Mouse (Mus musculus) gastrocnemius, postnatal 25 days (tissue): ENCODE data around the gene Anks6. TPM values are rescaled to one million over a fixed set of nuclear protein-coding genes. Genes with fewer than 3 reads are reported as not detected.
A peak's percentile ranks its signal among the peaks of the same experiment; 100 is the strongest.
"Not testable (repeated sequence)": the region's sequence is repeated elsewhere in the genome, so short reads cannot be mapped to it uniquely, and the experiment has no call there.

Source experiments
- DNase-seq: peaks from one replicate; pipeline ENCODE4 v3.0.0; 2022
- long read RNA-seq, 2 experiments: library from polyadenylated mRNA; stranded (forward); transcript quantifications; one replicate each; pipeline ENCODE4 v2.0.0; 2021
- total RNA-seq, 2 experiments: library from RNA; stranded (reverse); gene quantifications; 1 replicate in 1 of 2; 2 replicates in 1 of 2; pipeline ENCODE4 v1.2.3; 2021

Gene Anks6
- 1 to 10 TPM; 1.2 to 2.1 TPM for total RNA-seq
- long read RNA-seq, experiment 1: 0 reads
- long read RNA-seq, experiment 2: 0 reads

DNA sequence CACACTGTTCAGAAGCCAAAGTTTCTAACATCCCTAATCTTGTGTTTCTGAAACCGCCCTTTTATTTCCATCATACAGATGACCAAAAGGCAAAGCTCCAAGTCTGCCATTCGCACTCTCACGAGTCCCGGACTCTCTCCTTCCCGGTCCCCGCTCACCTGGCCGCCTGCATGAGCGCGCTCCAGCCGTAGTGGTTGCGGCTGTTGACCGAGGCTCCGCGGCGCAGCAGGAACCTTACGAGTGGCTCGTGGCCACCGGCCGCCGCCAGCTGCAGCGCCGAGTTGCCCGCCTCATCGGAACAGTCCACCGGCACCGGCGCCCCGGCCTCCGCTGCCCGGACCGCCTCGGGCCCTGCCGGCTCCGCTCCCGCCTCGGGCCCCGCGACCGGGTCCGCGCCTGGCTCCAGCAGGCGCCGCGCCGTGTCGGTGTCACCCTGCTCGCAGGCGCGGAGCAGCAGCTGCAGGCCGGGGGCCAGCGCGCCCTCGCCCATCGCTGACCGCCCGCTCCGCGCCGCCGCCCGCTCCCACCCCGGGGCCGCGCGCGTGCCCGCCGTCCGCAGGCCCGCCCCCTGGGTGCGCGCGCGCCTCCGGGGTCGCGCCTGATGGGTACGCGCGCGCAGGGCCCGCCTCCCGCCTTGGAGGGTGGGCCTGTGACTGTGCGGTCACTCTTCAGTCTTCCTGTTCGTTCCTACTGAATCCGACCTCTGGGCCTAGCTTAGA, at the start of gene Anks6:
Anks6 (minus strand) TSS at position 637 of the 719 bp plus-strand sequence.
- DNase-seq: peak; percentile 80

GRCm38 (mm10) chr4:47103561-47103960, 46.3 kb upstream of the Anks6 start:
- DNase-seq: no peak

GRCm38 (mm10) chr4:47093647-47094046, 36.4 kb upstream of the Anks6 start:
- DNase-seq: no peak

DNA sequence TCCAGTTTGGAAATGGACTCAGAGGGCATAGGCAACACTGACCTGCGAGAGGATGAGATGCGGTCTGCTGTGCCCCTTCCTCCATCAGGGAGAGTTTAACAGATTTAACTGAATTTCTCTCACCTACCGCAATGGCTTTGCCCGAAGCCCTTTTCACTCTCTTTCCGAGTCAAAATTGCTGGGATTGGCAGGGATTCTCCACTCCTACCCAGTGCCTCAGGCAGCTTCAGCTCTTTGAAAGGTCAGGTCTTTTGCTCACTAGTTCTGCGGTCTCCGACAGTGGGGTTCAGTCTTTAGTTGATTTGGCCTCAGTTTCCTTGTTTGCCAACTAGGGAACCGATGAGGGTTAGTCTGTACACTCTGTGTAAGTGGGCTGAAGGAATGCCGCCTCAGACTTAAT, 35.9 kb upstream of the Anks6 start:
- no peak for DNase-seq

DNA sequence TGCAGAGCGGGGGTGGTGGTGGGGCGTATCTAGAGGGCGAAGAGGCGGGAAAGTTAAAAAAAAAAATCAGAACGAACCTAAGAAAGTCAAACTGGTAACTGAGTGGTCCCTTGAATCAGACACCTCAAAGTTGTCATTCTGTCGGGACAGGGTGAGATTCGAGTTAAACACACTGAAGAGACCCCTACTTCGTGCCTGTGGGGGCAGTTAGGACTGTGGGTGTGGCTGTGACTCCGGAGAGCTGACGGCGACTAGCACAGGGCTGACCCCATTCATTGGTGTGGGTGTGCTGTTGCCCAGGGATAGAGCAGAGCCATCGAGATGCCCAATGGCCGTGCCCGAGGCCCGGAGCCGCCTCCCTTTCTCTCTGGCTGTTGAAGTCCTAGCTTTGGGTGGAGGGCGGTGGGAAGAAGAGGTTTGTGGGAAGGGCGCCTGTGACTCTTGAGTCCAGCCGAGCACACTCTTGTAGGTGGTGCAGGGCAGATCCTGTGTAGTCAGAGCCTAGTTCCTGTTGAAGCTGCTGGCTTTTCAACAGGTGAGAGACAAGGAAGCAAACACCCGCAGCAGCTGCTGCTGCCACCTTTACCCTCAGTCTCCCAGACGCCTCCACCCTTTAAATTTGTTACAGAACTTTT, 35.3 kb upstream of the Anks6 start:
- no peak for DNase-seq

- no peak for DNase-seq
Measured at GRCm38 (mm10) chr4:47091493-47092386, 34.5 kb upstream of the Anks6 start, which contains the start of gene Galnt12. Gene Galnt12, plus strand, starts transcription at chr4:47091909.

DNA sequence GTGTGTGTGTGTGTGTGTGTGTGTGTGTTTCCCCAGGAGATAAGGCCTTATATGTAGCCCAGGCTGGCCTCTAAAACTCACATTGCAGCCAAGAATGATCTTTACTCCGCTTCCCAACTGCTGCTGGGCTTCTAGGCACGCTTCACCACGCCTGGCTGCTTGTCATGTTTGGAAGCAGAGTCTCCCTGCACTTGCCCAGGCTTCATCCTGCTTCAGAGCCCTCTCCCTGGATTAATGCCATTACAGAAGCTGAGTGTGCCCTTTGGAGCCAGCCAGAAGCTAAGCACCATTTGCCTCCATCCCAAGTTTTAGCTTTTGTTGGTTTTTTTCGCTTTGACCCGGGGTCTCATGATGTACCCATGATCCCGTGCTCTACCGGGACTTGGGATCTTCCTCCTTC, 31.4 kb upstream of the Anks6 start:
- no peak for DNase-seq

GRCm38 (mm10) chr4:47083824-47084223, 26.6 kb upstream of the Anks6 start:
- no peak for DNase-seq

- no peak for DNase-seq
Measured at GRCm38 (mm10) chr4:47080647-47081010, 23.4 kb upstream of the Anks6 start.

DNA sequence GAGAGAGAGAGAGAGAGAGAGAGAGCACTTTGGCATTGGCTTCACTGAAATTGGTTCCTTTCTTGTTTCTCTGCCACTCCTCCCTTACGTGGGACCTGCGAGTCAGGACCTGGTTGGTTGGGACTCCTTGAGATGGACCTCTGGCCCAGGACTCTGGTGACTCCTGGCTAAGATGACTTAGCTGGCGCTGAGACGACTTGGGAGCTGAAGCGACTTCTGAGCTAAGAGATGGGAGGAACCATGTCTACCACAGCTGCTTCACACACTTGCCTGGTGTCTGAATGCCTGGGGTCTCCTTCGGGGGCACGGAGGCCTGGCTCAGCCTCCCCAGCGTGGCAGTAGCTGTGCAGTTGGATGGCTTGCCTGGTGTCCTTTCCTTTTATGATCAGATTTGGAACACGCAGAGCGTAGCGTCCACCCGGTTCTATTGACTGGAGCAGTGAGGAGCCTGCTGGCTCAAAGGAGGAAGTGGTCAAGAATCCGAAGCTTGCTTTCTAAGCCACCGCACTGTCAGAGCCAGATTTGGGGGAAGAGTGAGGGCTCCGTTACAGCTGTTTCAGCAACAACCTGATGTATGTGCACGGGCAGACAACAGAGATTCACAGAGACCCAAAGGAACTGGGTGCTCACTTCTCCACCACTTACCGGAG, 22.9 kb upstream of the Anks6 start:
- DNase-seq: no peak

GRCm38 (mm10) chr4:47075054-47075453, 17.8 kb upstream of the Anks6 start:
- no peak for DNase-seq

GRCm38 (mm10) chr4:47060900-47061299, 3.7 kb upstream of the Anks6 start:
- DNase-seq: no peak

GRCm38 (mm10) chr4:47057510-47058325, 491 bp upstream of the Anks6 start:
- DNase-seq: no peak

- no peak for DNase-seq
Measured at GRCm38 (mm10) chr4:47055570-47056080, 1.6 kb downstream of the Anks6 start.

DNA sequence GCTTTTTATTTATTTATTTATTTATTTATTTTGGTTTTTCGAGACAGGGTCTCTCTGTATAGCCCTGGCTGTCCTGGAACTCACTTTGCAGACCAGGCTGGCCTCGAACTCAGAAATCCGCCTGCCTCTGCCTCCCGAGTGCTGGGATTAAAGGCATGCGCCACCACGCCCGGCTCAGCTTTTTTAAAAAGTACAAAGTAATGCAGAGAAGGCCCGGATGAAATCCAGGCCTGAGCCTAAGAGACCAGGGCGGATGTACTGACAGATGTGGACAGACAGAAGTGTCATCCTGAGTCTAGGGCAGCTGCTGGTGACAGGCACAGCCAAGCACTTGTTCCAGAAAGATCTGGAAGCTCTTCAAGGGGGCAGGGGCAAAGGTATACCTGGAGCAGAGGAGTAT, 2.1 kb downstream of the Anks6 start:
- not testable (repeated sequence) for DNase-seq

GRCm38 (mm10) chr4:47051905-47052304, 5.3 kb downstream of the Anks6 start:
- DNase-seq: no peak

DNA sequence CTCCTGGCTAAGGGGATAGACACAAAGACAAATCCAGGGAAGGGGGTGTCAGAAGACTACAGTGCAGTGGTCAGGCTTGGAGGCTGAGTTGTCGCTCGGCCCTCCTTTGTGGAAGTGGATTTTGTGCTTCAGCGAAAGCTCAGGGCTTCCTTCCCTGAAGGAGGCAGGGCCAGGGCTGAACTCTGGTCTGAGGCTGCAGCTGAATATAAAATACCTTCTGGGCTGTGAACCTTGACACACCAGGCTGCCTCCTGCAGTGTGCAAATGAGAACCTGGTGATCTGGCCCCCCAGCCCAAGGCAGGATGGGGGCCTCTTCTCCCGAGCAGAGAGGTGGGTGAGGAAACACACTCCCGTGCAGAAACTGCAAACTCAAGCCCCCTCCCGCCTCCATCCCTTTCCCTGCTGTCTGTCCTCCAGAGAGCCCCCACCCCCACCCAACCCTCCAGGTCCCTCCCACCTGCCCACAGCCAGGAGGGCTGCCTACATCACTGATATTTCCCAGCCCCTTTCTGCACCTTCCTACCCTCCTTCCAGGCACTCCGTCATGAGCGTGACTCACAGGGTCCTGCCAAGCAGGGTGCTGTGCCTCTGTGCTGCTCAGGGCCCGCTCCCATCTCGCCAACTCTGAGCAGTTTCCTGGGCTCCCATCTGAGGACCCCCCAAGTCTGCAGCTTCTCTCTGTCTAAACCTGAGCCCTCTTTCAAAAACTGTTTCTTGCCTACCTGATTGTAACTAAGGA, 6.4 kb downstream of the Anks6 start:
- no peak for DNase-seq

GRCm38 (mm10) chr4:47050167-47050566, 7.1 kb downstream of the Anks6 start:
- DNase-seq: peak; percentile 56

- no peak for DNase-seq
Measured at GRCm38 (mm10) chr4:47049216-47049615, 8.0 kb downstream of the Anks6 start.

DNA sequence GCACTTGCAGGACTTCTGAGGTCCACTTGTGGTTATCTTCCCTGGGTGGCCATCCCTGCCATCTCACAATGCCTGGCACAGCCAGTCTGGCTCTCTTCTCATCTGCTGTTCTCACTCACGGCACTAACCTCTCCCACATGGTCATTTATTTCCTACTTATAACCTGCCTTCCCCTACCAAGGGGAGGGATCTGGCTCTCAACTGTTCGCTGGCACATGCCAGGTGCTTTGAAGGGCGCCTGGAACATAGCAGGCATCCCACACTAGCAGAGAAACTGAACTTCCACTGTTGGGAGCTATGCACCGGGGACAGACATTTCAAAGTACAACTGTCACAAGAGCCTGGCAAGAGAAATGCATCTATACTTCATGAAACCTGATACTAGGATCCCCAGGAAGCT, 9.5 kb downstream of the Anks6 start:
- no peak for DNase-seq
